Mouse (Mus musculus): ENCODE results near the gene Arhgap17. TPM values are rescaled to one million over a fixed set of nuclear protein-coding genes. Genes with fewer than 3 reads are reported as not detected.

The Arhgap17 gene
- polyA plus RNA-seq (2015; fragmentation: Nextera tagmentation; extraction: Ambion mirVana): 6.0 and 6.8 TPM in 2 replicates

GRCm38 (mm10) chr7:123369759-123370481, at the start of gene Arhgap17, which contains the start of gene Lcmt1:
Gene Arhgap17 (minus strand): TSS chr7:123369915.
Gene Lcmt1 (plus strand): TSS chr7:123369784.
- ATAC-seq (peak; percentile 97), DNase-seq (peak; percentile 98)
- peak within 1 kb of the TSS; percentile 65 for H3K4me3 ChIP-seq (ENCODE audit: low read depth, low read length)
- WGBS (ENCODE audit: insufficient replicate concordance): under 1% methylated on average over 59 of the region's 64 CpGs
- H3K27ac ChIP-seq (ENCODE audit: low read depth): peak within 1 kb of the TSS; percentile 93
- TF ChIP-seq CTCF (IDR thresholded peaks at IDR 0.05; ENCODE audit: low read depth) (no peak), EP300 (IDR thresholded peaks at IDR 0.05; ENCODE audit: low read depth) (peak; percentile 14; the same call in 1 of the 2 replicates)
- H3K9ac ChIP-seq (replicated peaks): peak within 1 kb of the TSS; percentile 95
- no peaks in the 10 kb centered on the region for H3K9me3 ChIP-seq (ENCODE audit: low read length)
- H3K36me3 ChIP-seq (replicated peaks; ENCODE audit: insufficient read depth, low read length): no peaks in the 10 kb centered on the region; the same call in 1 of the 2 replicates
- H3K4me1 ChIP-seq (ENCODE audit: insufficient read depth): peaks cover 45% of the 10 kb centered on the region
- peak within 1 kb of the TSS; percentile 97 for H3K4me2 ChIP-seq (ENCODE audit: low read depth, low read length)
- no peaks in the 10 kb centered on the region for H3K27me3 ChIP-seq (ENCODE audit: insufficient read depth, low read length)

- Histone ChIP-seq H3K27ac (ENCODE audit: low read depth) (peak overlapping the region; percentile 60; the same call in 1 of the 2 replicates), H3K9me3 (ENCODE audit: low read length) (no peaks in the 10 kb centered on the region), H3K4me1 (ENCODE audit: insufficient read depth) (peaks cover 7% of the 10 kb centered on the region), H3K27me3 (ENCODE audit: insufficient read depth, low read length) (no peaks in the 10 kb centered on the region), H3K4me2 (ENCODE audit: low read depth, low read length) (no peak overlapping the region), H3K36me3 (replicated peaks; ENCODE audit: insufficient read depth, low read length) (peaks cover 7% of the 10 kb centered on the region; the same call in 1 of the 2 replicates), H3K9ac (replicated peaks) (no peak overlapping the region), H3K4me3 (ENCODE audit: low read depth, low read length) (no peak overlapping the region)
- ATAC-seq (no peak), DNase-seq (no peak)
- WGBS (ENCODE audit: insufficient replicate concordance): 78% methylated on average over 3 of the region's 3 CpGs
- no peak for TF ChIP-seq EP300 (IDR thresholded peaks at IDR 0.05; ENCODE audit: low read depth)
Observed at GRCm38 (mm10) chr7:123417661-123418060, 47.9 kb upstream of the Arhgap17 start.

DNA sequence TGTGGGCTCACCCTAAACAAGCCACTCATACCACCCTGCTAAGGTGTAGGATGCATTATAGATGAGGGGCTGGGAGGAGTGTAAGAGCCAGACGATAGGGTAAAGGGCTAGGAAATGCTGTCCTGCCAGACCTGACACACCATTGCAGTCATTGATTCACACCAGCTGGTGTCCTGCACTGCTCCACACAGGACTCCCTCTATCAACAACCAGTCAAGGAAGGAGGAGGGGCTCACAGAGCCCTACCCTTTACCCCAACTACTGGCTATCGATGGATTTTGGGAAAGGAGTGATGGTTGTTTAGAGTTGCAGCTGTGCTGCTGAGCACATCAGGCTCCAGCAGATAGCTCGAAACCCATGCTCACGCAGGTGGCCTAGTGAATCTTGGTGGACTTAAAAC, 47.1 kb upstream of the Arhgap17 start:
- ATAC-seq (peak; percentile 69), DNase-seq (no peak)
- TF ChIP-seq EP300 (IDR thresholded peaks at IDR 0.05; ENCODE audit: low read depth) (no peak), CTCF (IDR thresholded peaks at IDR 0.05; ENCODE audit: low read depth) (no peak)
- Histone ChIP-seq H3K9me3 (ENCODE audit: low read length) (no peaks in the 10 kb centered on the region), H3K4me1 (ENCODE audit: insufficient read depth) (peaks cover 7% of the 10 kb centered on the region), H3K9ac (replicated peaks) (no peak overlapping the region), H3K4me3 (ENCODE audit: low read depth, low read length) (no peak overlapping the region), H3K27me3 (ENCODE audit: insufficient read depth, low read length) (no peaks in the 10 kb centered on the region), H3K27ac (ENCODE audit: low read depth) (no peak overlapping the region; the same call in 1 of the 2 replicates), H3K36me3 (replicated peaks; ENCODE audit: insufficient read depth, low read length) (0 out of 2 replicates have a peak, but pooled peaks cover 3% of the 10 kb centered on the region), H3K4me2 (ENCODE audit: low read depth, low read length) (no peak overlapping the region)
- WGBS (ENCODE audit: insufficient replicate concordance): 75% methylated on average over 4 of the region's 4 CpGs

DNA sequence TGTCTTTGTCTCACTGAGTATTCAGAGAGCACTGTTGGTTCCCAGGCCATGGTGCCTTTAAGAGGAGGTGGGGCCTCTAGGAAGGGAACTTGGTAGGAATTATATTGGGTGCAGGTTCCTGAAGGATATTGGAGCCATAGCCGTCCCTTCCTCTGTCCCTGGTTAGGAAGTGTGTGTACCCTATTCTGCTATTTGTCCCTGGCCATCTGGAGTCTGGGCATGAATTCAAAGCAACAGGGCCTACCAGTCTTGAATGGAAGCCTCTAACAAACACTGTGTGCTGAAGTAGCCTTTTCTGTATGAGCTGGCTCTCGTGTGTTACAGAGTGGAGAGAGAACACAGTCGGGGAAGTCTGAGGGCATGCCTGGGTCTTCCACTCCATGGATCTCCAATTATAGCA, 42.4 kb upstream of the Arhgap17 start:
- Histone ChIP-seq H3K9ac (replicated peaks) (no peak overlapping the region), H3K27me3 (ENCODE audit: insufficient read depth, low read length) (no peaks in the 10 kb centered on the region), H3K4me3 (ENCODE audit: low read depth, low read length) (no peak overlapping the region), H3K36me3 (replicated peaks; ENCODE audit: insufficient read depth, low read length) (no peaks in the 10 kb centered on the region), H3K4me2 (ENCODE audit: low read depth, low read length) (no peak overlapping the region), H3K27ac (ENCODE audit: low read depth) (no peak overlapping the region), H3K4me1 (ENCODE audit: insufficient read depth) (no peaks in the 10 kb centered on the region; the same call in 1 of the 2 replicates), H3K9me3 (ENCODE audit: low read length) (no peaks in the 10 kb centered on the region)
- no peak for DNase-seq
- no peak for ATAC-seq
- 86% methylated on average over 3 of the region's 3 CpGs for WGBS (ENCODE audit: insufficient replicate concordance)
- TF ChIP-seq CTCF (IDR thresholded peaks at IDR 0.05; ENCODE audit: low read depth) (no peak), EP300 (IDR thresholded peaks at IDR 0.05; ENCODE audit: low read depth) (no peak)

GRCm38 (mm10) chr7:123411109-123411508, 41.4 kb upstream of the Arhgap17 start:
- ATAC-seq (no peak), DNase-seq (no peak)
- Histone ChIP-seq H3K9me3 (ENCODE audit: low read length) (no peaks in the 10 kb centered on the region), H3K4me3 (ENCODE audit: low read depth, low read length) (no peak overlapping the region), H3K36me3 (replicated peaks; ENCODE audit: insufficient read depth, low read length) (no peaks in the 10 kb centered on the region), H3K4me1 (ENCODE audit: insufficient read depth) (no peaks in the 10 kb centered on the region), H3K4me2 (ENCODE audit: low read depth, low read length) (no peak overlapping the region), H3K27me3 (ENCODE audit: insufficient read depth, low read length) (no peaks in the 10 kb centered on the region), H3K27ac (ENCODE audit: low read depth) (no peak overlapping the region), H3K9ac (replicated peaks) (no peak overlapping the region)
- TF ChIP-seq CTCF (IDR thresholded peaks at IDR 0.05; ENCODE audit: low read depth) (no peak), EP300 (IDR thresholded peaks at IDR 0.05; ENCODE audit: low read depth) (no peak)
- 86% methylated on average over 1 of the region's 1 CpGs for WGBS (ENCODE audit: insufficient replicate concordance)

GRCm38 (mm10) chr7:123410502-123410901, 40.8 kb upstream of the Arhgap17 start:
- Histone ChIP-seq H3K4me1 (ENCODE audit: insufficient read depth) (no peaks in the 10 kb centered on the region), H3K27ac (ENCODE audit: low read depth) (no peak overlapping the region), H3K4me2 (ENCODE audit: low read depth, low read length) (no peak overlapping the region), H3K36me3 (replicated peaks; ENCODE audit: insufficient read depth, low read length) (no peaks in the 10 kb centered on the region), H3K9ac (replicated peaks) (no peak overlapping the region), H3K4me3 (ENCODE audit: low read depth, low read length) (no peak overlapping the region), H3K9me3 (ENCODE audit: low read length) (no peaks in the 10 kb centered on the region), H3K27me3 (ENCODE audit: insufficient read depth, low read length) (no peaks in the 10 kb centered on the region)
- ATAC-seq (no peak), DNase-seq (no peak)
- no peak for TF ChIP-seq EP300 (IDR thresholded peaks at IDR 0.05; ENCODE audit: low read depth)
- TF ChIP-seq CTCF (IDR thresholded peaks at IDR 0.05; ENCODE audit: low read depth): no peak
- WGBS (ENCODE audit: insufficient replicate concordance): 85% methylated on average over 7 of the region's 7 CpGs

Data from liver, postnatal 0 days (tissue).